Mouse (Mus musculus) urinary bladder, postnatal 14 days (tissue): Measurements from ENCODE around the gene Gchfr.

ENCODE experiments used
- DNase-seq: peaks from one replicate; pipeline ENCODE4 v3.0.0; 2021; ENCODE audit warnings: low spot score

The Gchfr gene

GRCm38 (mm10) chr2:119166901-119167865 is at the start of gene Gchfr:
Gchfr (plus strand) TSS chr2:119167773.
- DNase-seq = peak; percentile 73

- no peak for DNase-seq
Measured at GRCm38 (mm10) chr2:119136346-119136898, 31.2 kb upstream of the Gchfr start.

GRCm38 (mm10) chr2:119145199-119145598 is 22.4 kb upstream of the Gchfr start:
- no peak for DNase-seq

- no peak for DNase-seq
Measured at GRCm38 (mm10) chr2:119146435-119146834, 21.1 kb upstream of the Gchfr start.

- DNase-seq = peak; percentile 17
Measured at GRCm38 (mm10) chr2:119147160-119147678, 20.4 kb upstream of the Gchfr start.

- DNase-seq = no peak
Measured at GRCm38 (mm10) chr2:119147775-119148174, 19.8 kb upstream of the Gchfr start.

- DNase-seq = no peak
Measured at GRCm38 (mm10) chr2:119152255-119152654, 15.3 kb upstream of the Gchfr start.

GRCm38 (mm10) chr2:119154683-119155082 is 12.9 kb upstream of the Gchfr start:
- DNase-seq = no peak

- no peak for DNase-seq
Measured at GRCm38 (mm10) chr2:119155388-119155787, 12.2 kb upstream of the Gchfr start.

- no peak for DNase-seq
Measured at GRCm38 (mm10) chr2:119156081-119156680, 11.4 kb upstream of the Gchfr start.

GRCm38 (mm10) chr2:119156681-119157572 is 10.6 kb upstream of the Gchfr start, which contains the start of gene Rmdn3:
Rmdn3 (minus strand) TSS chr2:119157034.
- peak; percentile 94 for DNase-seq

- no peak for DNase-seq
Measured at GRCm38 (mm10) chr2:119157836-119158235, 9.7 kb upstream of the Gchfr start.

GRCm38 (mm10) chr2:119161247-119161646 is 6.3 kb upstream of the Gchfr start:
- no peak for DNase-seq

- no peak for DNase-seq
Measured at GRCm38 (mm10) chr2:119163135-119163534, 4.4 kb upstream of the Gchfr start.

- no peak for DNase-seq
Measured at GRCm38 (mm10) chr2:119163999-119164398, 3.6 kb upstream of the Gchfr start.

- DNase-seq = no peak
Measured at GRCm38 (mm10) chr2:119165401-119165800, 2.2 kb upstream of the Gchfr start.

- DNase-seq = no peak
Measured at GRCm38 (mm10) chr2:119167866-119168256, 288 bp downstream of the Gchfr start.

- DNase-seq = no peak
Measured at GRCm38 (mm10) chr2:119170282-119170681, 2.7 kb downstream of the Gchfr start.

- DNase-seq = no peak
Measured at GRCm38 (mm10) chr2:119171574-119171973, 4.0 kb downstream of the Gchfr start.

- no peak for DNase-seq
Measured at GRCm38 (mm10) chr2:119172446-119172845, 4.9 kb downstream of the Gchfr start.

- DNase-seq = peak; percentile 66
Measured at GRCm38 (mm10) chr2:119172862-119173576, 5.4 kb downstream of the Gchfr start.
